Mouse (Mus musculus): ENCODE results near the gene Chd2.

Chd2 gene

GRCm38 (mm10) chr7:73452187-73452808, 89.3 kb downstream of the Chd2 start:
- DNase-seq (ENCODE audit: extremely low spot score, low spot score) = no peak

GRCm38 (mm10) chr7:73451594-73451993, 90.0 kb downstream of the Chd2 start:
- DNase-seq (ENCODE audit: extremely low spot score, low spot score) = no peak

- no peak for DNase-seq (ENCODE audit: extremely low spot score, low spot score)
These were observed 99.4 kb downstream of the Chd2 start for GRCm38 (mm10) chr7:73442246-73442645.

- no peak for DNase-seq (ENCODE audit: extremely low spot score, low spot score)
These were observed 99.8 kb downstream of the Chd2 start for GRCm38 (mm10) chr7:73441802-73442201.

- no peak for DNase-seq (ENCODE audit: extremely low spot score, low spot score)
These were observed 105.9 kb downstream of the Chd2 start for GRCm38 (mm10) chr7:73435685-73436084.

GRCm38 (mm10) chr7:73434336-73434677, 107.3 kb downstream of the Chd2 start:
- no peak for DNase-seq (ENCODE audit: extremely low spot score, low spot score)

GRCm38 (mm10) chr7:73433637-73434335, 107.8 kb downstream of the Chd2 start:
- DNase-seq (ENCODE audit: extremely low spot score, low spot score) = no peak

- no peak for DNase-seq (ENCODE audit: extremely low spot score, low spot score)
These were observed 113.1 kb downstream of the Chd2 start for GRCm38 (mm10) chr7:73428525-73428924.

GRCm38 (mm10) chr7:73427794-73428193, 113.8 kb downstream of the Chd2 start:
- no peak for DNase-seq (ENCODE audit: extremely low spot score, low spot score)

GRCm38 (mm10) chr7:73426752-73427386, 114.8 kb downstream of the Chd2 start:
- no peak for DNase-seq (ENCODE audit: extremely low spot score, low spot score)

- DNase-seq (ENCODE audit: extremely low spot score, low spot score) = no peak
These were observed 115.4 kb downstream of the Chd2 start for GRCm38 (mm10) chr7:73426235-73426634.

- DNase-seq (ENCODE audit: extremely low spot score, low spot score) = no peak
These were observed 116.2 kb downstream of the Chd2 start for GRCm38 (mm10) chr7:73425451-73425850.

GRCm38 (mm10) chr7:73424705-73425104, 116.9 kb downstream of the Chd2 start:
- no peak for DNase-seq (ENCODE audit: extremely low spot score, low spot score)

GRCm38 (mm10) chr7:73424243-73424642, 117.4 kb downstream of the Chd2 start:
- no peak for DNase-seq (ENCODE audit: extremely low spot score, low spot score)

- DNase-seq (ENCODE audit: extremely low spot score, low spot score) = no peak
These were observed 118.4 kb downstream of the Chd2 start for GRCm38 (mm10) chr7:73423236-73423635.

- peak; percentile 81 for DNase-seq (ENCODE audit: extremely low spot score, low spot score)
These were observed 119.2 kb downstream of the Chd2 start for GRCm38 (mm10) chr7:73422223-73423113.

- DNase-seq (ENCODE audit: extremely low spot score, low spot score) = no peak
These were observed 120.2 kb downstream of the Chd2 start for GRCm38 (mm10) chr7:73421278-73422015.

- DNase-seq (ENCODE audit: extremely low spot score, low spot score) = no peak
These were observed 120.8 kb downstream of the Chd2 start for GRCm38 (mm10) chr7:73420827-73421226.

GRCm38 (mm10) chr7:73419375-73419774, 122.3 kb downstream of the Chd2 start:
- no peak for DNase-seq (ENCODE audit: extremely low spot score, low spot score)

- DNase-seq (ENCODE audit: extremely low spot score, low spot score) = no peak
These were observed 127.4 kb downstream of the Chd2 start for GRCm38 (mm10) chr7:73414192-73414591.

- no peak for DNase-seq (ENCODE audit: extremely low spot score, low spot score)
These were observed 129.2 kb downstream of the Chd2 start for GRCm38 (mm10) chr7:73412419-73412818.
